Mouse (Mus musculus) urinary bladder, postnatal 25 days (tissue): Measurements from ENCODE around the gene Lypd6b.

ENCODE experiments used
- DNase-seq: peaks from one replicate; pipeline ENCODE4 v3.0.0; 2022; ENCODE audit warnings: low spot score

Lypd6b gene

GRCm38 (mm10) chr2:49770440-49770839, 17.0 kb upstream of the Lypd6b start:
- no peak for DNase-seq

- no peak for DNase-seq
Measured at GRCm38 (mm10) chr2:49771172-49771571, 16.3 kb upstream of the Lypd6b start.

- DNase-seq: no peak
Measured at GRCm38 (mm10) chr2:49773194-49773931, 14.1 kb upstream of the Lypd6b start.

- no peak for DNase-seq
Measured at GRCm38 (mm10) chr2:49774180-49774579, 13.3 kb upstream of the Lypd6b start.

GRCm38 (mm10) chr2:49775187-49775586, 12.3 kb upstream of the Lypd6b start:
- DNase-seq: no peak

GRCm38 (mm10) chr2:49775735-49776134, 11.8 kb upstream of the Lypd6b start:
- DNase-seq: no peak

- no peak for DNase-seq
Measured at GRCm38 (mm10) chr2:49776407-49776806, 11.1 kb upstream of the Lypd6b start.

GRCm38 (mm10) chr2:49788051-49788418, 547 bp downstream of the Lypd6b start:
- DNase-seq: no peak

- no peak for DNase-seq
Measured at GRCm38 (mm10) chr2:49788643-49789042, 1.2 kb downstream of the Lypd6b start.

GRCm38 (mm10) chr2:49789078-49789477, 1.6 kb downstream of the Lypd6b start:
- no peak for DNase-seq

- DNase-seq: no peak
Measured at GRCm38 (mm10) chr2:49789504-49789903, 2.0 kb downstream of the Lypd6b start.

GRCm38 (mm10) chr2:49797444-49798143, 10.1 kb downstream of the Lypd6b start:
- DNase-seq: no peak

- DNase-seq: no peak
Measured at GRCm38 (mm10) chr2:49804448-49804847, 17.0 kb downstream of the Lypd6b start.

GRCm38 (mm10) chr2:49805736-49806371, 18.4 kb downstream of the Lypd6b start:
- DNase-seq: no peak

- DNase-seq: no peak
Measured at GRCm38 (mm10) chr2:49809496-49809895, 22.0 kb downstream of the Lypd6b start.

- DNase-seq: no peak
Measured at GRCm38 (mm10) chr2:49811420-49811819, 23.9 kb downstream of the Lypd6b start.

- DNase-seq: peak; percentile 41
Measured at GRCm38 (mm10) chr2:49811871-49812363, 24.4 kb downstream of the Lypd6b start.

GRCm38 (mm10) chr2:49813151-49813550, 25.7 kb downstream of the Lypd6b start:
- no peak for DNase-seq

GRCm38 (mm10) chr2:49814011-49814410, 26.5 kb downstream of the Lypd6b start:
- DNase-seq: no peak

- DNase-seq: no peak
Measured at GRCm38 (mm10) chr2:49815696-49816320, 28.3 kb downstream of the Lypd6b start.

GRCm38 (mm10) chr2:49816549-49816948, 29.1 kb downstream of the Lypd6b start:
- DNase-seq: no peak

GRCm38 (mm10) chr2:49817151-49817550, 29.7 kb downstream of the Lypd6b start:
- no peak for DNase-seq
